Mouse (Mus musculus) liver, postnatal 0 days (tissue): Measurements from ENCODE around the gene Ino80.

ENCODE experiments used
- CTCF ChIP-seq: sonication (generic); IDR thresholded peaks from 2 replicates; pipeline ENCODE4 v1.5.1; 2016; ENCODE audit warnings: antibody characterized with exemption, low read depth
- EP300 ChIP-seq: IDR thresholded peaks from 2 replicates; pipeline ENCODE4 v1.6.1; 2016; ENCODE audit warnings: antibody characterized with exemption, low read depth, mild to moderate bottlenecking

GRCm38 (mm10) chr2:119327942-119328526 lies 149.5 kb downstream of the Ino80 start:
- TF ChIP-seq EP300 (no peak), CTCF (no peak)
